Mouse (Mus musculus): ENCODE results near the gene Synpo2l. TPM values are rescaled to one million over a fixed set of nuclear protein-coding genes. Genes with fewer than 3 reads are reported as not detected.

The Synpo2l gene
- polyA plus RNA-seq, 1 experiment, result 0.27 TPM

- TF ChIP-seq POLR2A (IDR thresholded peaks at IDR 0.05; ENCODE audit: borderline replicate concordance, extremely low read depth, insufficient read depth, insufficient read length, poor library complexity, severe bottlenecking), result no peak
- TF ChIP-seq CTCF (IDR thresholded peaks at IDR 0.05; ENCODE audit: borderline replicate concordance, extremely low read depth, insufficient read depth, insufficient read length), result no peak
- peak; percentile 6 for DNase-seq (ENCODE audit: low read depth)
These were observed 49.9 kb downstream of the Synpo2l start for GRCm38 (mm10) chr14:20618211-20618610.

DNA sequence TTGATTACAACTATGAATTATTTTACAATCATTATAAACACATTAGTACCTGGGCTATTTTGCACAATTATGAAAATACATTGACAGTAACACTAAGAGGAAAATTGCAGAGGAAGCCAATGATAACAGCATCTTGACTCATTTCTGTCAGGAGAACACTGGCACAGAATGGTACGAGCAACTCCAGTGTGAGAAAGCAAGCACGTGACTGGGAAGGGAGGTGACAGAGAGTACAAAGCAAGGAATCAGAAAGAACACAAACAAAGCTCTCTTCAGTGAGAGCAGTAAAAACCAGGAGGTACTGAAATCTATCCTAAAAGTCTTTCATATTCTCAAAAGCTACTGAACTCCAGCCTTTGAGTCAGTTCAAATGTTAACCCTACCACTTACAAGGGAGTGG, 51.7 kb downstream of the Synpo2l start:
- DNase-seq (ENCODE audit: low read depth), result peak; percentile 50

GRCm38 (mm10) chr14:20615075-20615474, 53.1 kb downstream of the Synpo2l start:
- no peak for DNase-seq (ENCODE audit: low read depth)
- TF ChIP-seq POLR2A (IDR thresholded peaks at IDR 0.05; ENCODE audit: borderline replicate concordance, extremely low read depth, insufficient read depth, insufficient read length, poor library complexity, severe bottlenecking), result no peak

More for the DNA sequence above, 51.7 kb downstream of the Synpo2l start:
- TF ChIP-seq CTCF (IDR thresholded peaks at IDR 0.05; ENCODE audit: borderline replicate concordance, extremely low read depth, insufficient read depth, insufficient read length), result no peak
- no peak for TF ChIP-seq POLR2A (IDR thresholded peaks at IDR 0.05; ENCODE audit: borderline replicate concordance, extremely low read depth, insufficient read depth, insufficient read length, poor library complexity, severe bottlenecking)

- TF ChIP-seq CTCF (IDR thresholded peaks at IDR 0.05; ENCODE audit: borderline replicate concordance, extremely low read depth, insufficient read depth, insufficient read length), result no peak
- TF ChIP-seq POLR2A (IDR thresholded peaks at IDR 0.05; ENCODE audit: borderline replicate concordance, extremely low read depth, insufficient read depth, insufficient read length, poor library complexity, severe bottlenecking), result no peak
- DNase-seq (ENCODE audit: low read depth), result no peak
These were observed 55.3 kb downstream of the Synpo2l start for GRCm38 (mm10) chr14:20612820-20613219.

- TF ChIP-seq POLR2A (IDR thresholded peaks at IDR 0.05; ENCODE audit: borderline replicate concordance, extremely low read depth, insufficient read depth, insufficient read length, poor library complexity, severe bottlenecking) (no peak), CTCF (IDR thresholded peaks at IDR 0.05; ENCODE audit: borderline replicate concordance, extremely low read depth, insufficient read depth, insufficient read length) (no peak)
- no peak for DNase-seq (ENCODE audit: low read depth)
These were observed 58.0 kb downstream of the Synpo2l start for GRCm38 (mm10) chr14:20610146-20610545.

GRCm38 (mm10) chr14:20609519-20609918, 58.6 kb downstream of the Synpo2l start:
- TF ChIP-seq POLR2A (IDR thresholded peaks at IDR 0.05; ENCODE audit: borderline replicate concordance, extremely low read depth, insufficient read depth, insufficient read length, poor library complexity, severe bottlenecking), result no peak
- TF ChIP-seq CTCF (IDR thresholded peaks at IDR 0.05; ENCODE audit: borderline replicate concordance, extremely low read depth, insufficient read depth, insufficient read length), result no peak
- DNase-seq (ENCODE audit: low read depth), result no peak

Other genes with a start within 250 kb of the Synpo2l start
- gene Cfap70, start 216.1 kb downstream of the Synpo2l start, polyA plus RNA-seq (2012; rRNA removed), result 0.69 and 1.2 TPM in 2 replicates
- 18.0 and 18.9 TPM in 2 replicates for gene Anxa7, start 188.2 kb downstream of the Synpo2l start, polyA plus RNA-seq (2012; rRNA removed)
- gene Mss51, start 171.5 kb downstream of the Synpo2l start, polyA plus RNA-seq (2012; rRNA removed), result 1.5 and 2.4 TPM in 2 replicates
- 114 and 141 TPM in 2 replicates for gene Ppp3cb, start 121.8 kb downstream of the Synpo2l start, polyA plus RNA-seq (2012; rRNA removed)
- gene Usp54, start 27.3 kb downstream of the Synpo2l start, polyA plus RNA-seq (2012; rRNA removed), result 25.1 and 30.3 TPM in 2 replicates
- gene Myoz1, start 11.8 kb downstream of the Synpo2l start, polyA plus RNA-seq (2012; rRNA removed), result 0.10 and 0.16 TPM in 2 replicates
- gene Sec24c, start 6.0 kb upstream of the Synpo2l start, polyA plus RNA-seq (2012; rRNA removed), result 159 and 187 TPM in 2 replicates
- gene Fut11, start 26.6 kb upstream of the Synpo2l start, polyA plus RNA-seq (2012; rRNA removed), result 21.1 and 24.7 TPM in 2 replicates
- 95.3 and 112 TPM in 2 replicates for gene Chchd1, start 34.7 kb upstream of the Synpo2l start, polyA plus RNA-seq (2012; rRNA removed)
- gene Zswim8, start 39.2 kb upstream of the Synpo2l start, polyA plus RNA-seq (2012; rRNA removed), result 245 and 250 TPM in 2 replicates
- gene Ndst2, start 66.2 kb upstream of the Synpo2l start, polyA plus RNA-seq (2012; rRNA removed), result 33.3 and 38.6 TPM in 2 replicates
- gene Camk2g, start 125.7 kb upstream of the Synpo2l start, polyA plus RNA-seq (2012; rRNA removed), result 76.7 and 96.1 TPM in 2 replicates
- 0.98 and 1.8 TPM in 2 replicates for gene Plau, start 168.3 kb upstream of the Synpo2l start, polyA plus RNA-seq (2012; rRNA removed)

Data from brain, embryonic 14.5 days (tissue).